Mouse (Mus musculus): ENCODE data around the gene Opalin. TPM values are rescaled to one million over a fixed set of nuclear protein-coding genes. Genes with fewer than 3 reads are reported as not detected.

Gene Opalin
- total RNA-seq, 4 experiments from 2014 or later: 9.9 to 20.3 (median 15.4) TPM

GRCm38 (mm10) chr19:41015951-41016716 is 60.8 kb downstream of the Opalin start:
- DNase-seq (ENCODE audit: low spot score in 2 of 2): peak in 1 of 2 experiments; percentile 50

GRCm38 (mm10) chr19:41014003-41014402 is 62.9 kb downstream of the Opalin start:
- DNase-seq (ENCODE audit: low spot score in 2 of 2): no peak

GRCm38 (mm10) chr19:41013591-41013990 is 63.3 kb downstream of the Opalin start:
- DNase-seq (ENCODE audit: low spot score in 2 of 2): no peak

Other genes with a start within 250 kb of the Opalin start
- gene Ccnj, start 245.8 kb downstream of the Opalin start, total RNA-seq (2022): 1 to 10 TPM; 6.8 to 7.9 (median 7.4) TPM
- 1 to 10 TPM; 6.3 to 8.7 (median 7.9) TPM for gene Zfp518a, start 182.4 kb downstream of the Opalin start, total RNA-seq (2022)
- 10 to 100 TPM in 2 of 4 experiments, 1 to 10 TPM in 2; 7.0 to 16.5 (median 11.2) TPM for gene Blnk, start 82.6 kb downstream of the Opalin start, total RNA-seq (2022)
- gene Dntt, start 47.8 kb downstream of the Opalin start, total RNA-seq (2022): under 1 TPM in 1 of 4 experiments, not detected in 3; 0.23 TPM
- gene Tll2, start 129.7 kb upstream of the Opalin start, total RNA-seq (2022): under 1 TPM; 0.39 to 0.93 (median 0.74) TPM
- gene Tm9sf3, start 186.9 kb upstream of the Opalin start, total RNA-seq (2022): 100 to 1,000 TPM; 111 to 123 (median 122) TPM